Mouse (Mus musculus) stomach, embryonic 15.5 days (tissue): ENCODE measurements at regions not wholly inside any gene's neighbourhood (a gene's known extent, or its start where the extent isn't known, plus 50 kb on each side); places are given as distances from the start of the nearest gene placed in this dataset.

Experiments
- ATAC-seq: fragments of 200-750 bp; cut with Nextera tagmentation; 2 replicates; pipeline ENCODE4 v1.8.0; 2017; ENCODE audit warnings: low read depth, moderate number of reproducible peaks, moderate TSS enrichment; ENCODE audit not compliant: insufficient read depth, low FRiP score
- H3K27ac ChIP-seq: fragments of 300-500 bp; sonication (generic); 2 replicates; pipeline ENCODE4 v1.5.1; 2015; ENCODE audit warnings: mild to moderate bottlenecking, inconsistent platforms
- H3K27me3 ChIP-seq: fragments of 300-500 bp; sonication (generic); replicated peaks from 2 replicates; pipeline ENCODE4 v1.6.1; 2015; ENCODE audit warnings: inconsistent platforms
- H3K36me3 ChIP-seq: fragments of 300-500 bp; sonication (generic); 2 replicates; pipeline ENCODE4 v1.6.1; 2015; ENCODE audit warnings: inconsistent platforms
- H3K4me1 ChIP-seq: fragments of 300-500 bp; sonication (generic); 2 replicates; pipeline ENCODE4 v1.6.1; 2015; ENCODE audit warnings: inconsistent platforms
- H3K4me2 ChIP-seq: fragments of 300-500 bp; sonication (generic); 2 replicates; pipeline ENCODE4 v1.6.1; 2015; ENCODE audit warnings: mild to moderate bottlenecking, inconsistent platforms
- H3K4me3 ChIP-seq: fragments of 300-500 bp; sonication (generic); replicated peaks from 2 replicates; pipeline ENCODE4 v1.5.1; 2015; ENCODE audit warnings: inconsistent platforms
- H3K9ac ChIP-seq: fragments of 300-500 bp; sonication (generic); 2 replicates; pipeline ENCODE4 v1.6.1; 2015; ENCODE audit warnings: inconsistent platforms
- H3K9me3 ChIP-seq: fragments of 300-500 bp; sonication (generic); 2 replicates; pipeline ENCODE4 v1.6.1; 2016; ENCODE audit warnings: inconsistent platforms
- WGBS: fragments of 180-500 bp; shearing (Covaris S2); methylation state at CpG from one replicate; pipeline ENCODE4 v1.1.7; 2015; 5-methylcytosine and 5-hydroxymethylcytosine counted together

DNA sequence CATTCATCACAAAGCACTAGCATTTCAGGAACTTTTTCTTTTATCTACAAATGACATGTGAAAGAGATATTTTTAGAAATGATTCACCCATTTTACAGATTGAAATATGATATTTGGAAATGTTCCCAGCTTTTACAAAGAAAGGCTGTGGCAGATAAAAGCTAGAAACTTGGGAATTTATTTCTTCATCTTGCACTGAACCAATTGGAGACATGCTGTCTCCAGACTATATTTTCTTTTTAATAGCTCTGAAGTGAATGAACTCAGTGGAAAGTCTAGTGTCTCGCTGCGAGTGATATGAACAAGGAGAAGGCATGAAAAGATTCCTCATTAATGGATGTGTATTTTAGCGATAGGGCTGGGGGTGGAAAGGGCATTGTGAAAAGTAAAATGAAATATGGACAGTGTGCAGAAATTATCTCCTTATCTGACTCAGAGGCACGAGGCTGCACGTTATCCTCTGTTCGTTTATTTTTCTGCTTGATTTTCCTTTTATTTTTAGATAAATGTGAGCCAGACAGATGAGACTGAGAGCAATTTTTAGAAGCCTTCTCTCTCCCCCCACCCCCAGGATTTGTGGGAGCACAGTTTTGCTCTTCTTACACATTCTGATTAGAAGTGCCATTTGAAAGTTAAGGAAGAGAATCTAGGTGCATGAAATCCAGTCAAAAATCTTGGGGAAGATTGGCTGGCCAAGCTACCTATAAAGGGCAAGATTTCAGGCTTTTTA, 96.0 kb upstream of the Tcf21 start:
- no peaks in the 10 kb centered on the region for H3K27me3 ChIP-seq
- H3K9me3 ChIP-seq = no peaks in the 10 kb centered on the region
- no peak overlapping the region for H3K27ac ChIP-seq
- H3K4me1 ChIP-seq = peaks cover 7% of the 10 kb centered on the region; the same call in 1 of the 2 replicates
- WGBS = 30% methylated on average over 6 of the region's 6 CpGs
- H3K9ac ChIP-seq = no peak overlapping the region
- no peak overlapping the region for H3K4me2 ChIP-seq
- no peak overlapping the region for H3K4me3 ChIP-seq
- no peaks in the 10 kb centered on the region for H3K36me3 ChIP-seq
- ATAC-seq = no peak

DNA sequence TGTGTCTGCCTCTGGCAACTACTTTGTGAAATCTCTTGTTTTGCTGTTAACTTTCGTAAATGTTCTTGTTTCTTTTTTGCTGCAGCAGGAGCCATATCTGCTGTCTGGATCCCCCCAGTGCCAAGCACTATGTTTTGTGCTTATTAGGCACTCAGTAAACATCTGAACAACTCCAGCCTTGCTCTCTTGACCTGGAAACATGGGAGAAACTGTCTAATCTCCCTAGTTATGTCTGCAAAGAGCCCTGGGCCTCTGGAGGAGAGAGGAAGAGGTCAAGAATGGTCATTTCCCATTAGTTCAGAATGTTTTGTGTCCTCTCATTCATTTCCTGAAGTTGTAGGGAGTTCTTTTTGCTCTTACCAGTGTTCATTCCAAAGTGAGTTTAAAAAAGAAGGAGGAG, 93.1 kb upstream of the Tcf21 start:
- Histone ChIP-seq H3K4me1 (peaks cover 4% of the 10 kb centered on the region; the same call in 1 of the 2 replicates), H3K27ac (no peak overlapping the region), H3K4me2 (no peak overlapping the region), H3K9me3 (no peaks in the 10 kb centered on the region), H3K27me3 (no peaks in the 10 kb centered on the region), H3K9ac (no peak overlapping the region), H3K4me3 (no peak overlapping the region), H3K36me3 (no peaks in the 10 kb centered on the region)
- WGBS = 69% methylated on average over 1 of the region's 1 CpGs
- ATAC-seq = no peak

DNA sequence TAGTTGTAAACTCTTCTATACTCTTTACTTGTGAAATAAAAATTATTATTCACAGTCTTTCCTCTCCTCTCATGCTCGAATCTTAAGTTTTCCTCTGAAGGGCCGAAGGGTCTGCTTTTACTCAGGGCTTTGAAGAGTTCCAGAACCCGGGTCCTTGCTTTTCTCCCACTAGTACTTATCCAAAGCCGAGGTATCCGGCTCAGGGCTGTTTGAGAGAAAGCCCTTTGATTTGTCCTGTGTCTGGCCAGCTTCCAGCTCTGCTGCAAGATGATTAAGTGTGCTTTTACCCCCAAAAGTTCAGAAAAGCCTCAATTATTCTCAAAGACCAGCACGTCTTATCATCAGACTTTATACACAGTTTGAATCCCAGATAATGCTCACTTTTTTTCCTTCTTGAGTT, 88.7 kb upstream of the Tcf21 start:
- Histone ChIP-seq H3K36me3 (no peaks in the 10 kb centered on the region), H3K27ac (peak overlapping the region; percentile 73; the same call in 1 of the 2 replicates), H3K4me3 (no peak overlapping the region), H3K4me1 (peaks cover 4% of the 10 kb centered on the region; the same call in 1 of the 2 replicates), H3K27me3 (no peaks in the 10 kb centered on the region), H3K9ac (no peak overlapping the region), H3K9me3 (no peaks in the 10 kb centered on the region), H3K4me2 (no peak overlapping the region)
- WGBS = 28% methylated on average over 6 of the region's 6 CpGs
- peak; percentile 73; the same call in 1 of the 2 replicates for ATAC-seq

DNA sequence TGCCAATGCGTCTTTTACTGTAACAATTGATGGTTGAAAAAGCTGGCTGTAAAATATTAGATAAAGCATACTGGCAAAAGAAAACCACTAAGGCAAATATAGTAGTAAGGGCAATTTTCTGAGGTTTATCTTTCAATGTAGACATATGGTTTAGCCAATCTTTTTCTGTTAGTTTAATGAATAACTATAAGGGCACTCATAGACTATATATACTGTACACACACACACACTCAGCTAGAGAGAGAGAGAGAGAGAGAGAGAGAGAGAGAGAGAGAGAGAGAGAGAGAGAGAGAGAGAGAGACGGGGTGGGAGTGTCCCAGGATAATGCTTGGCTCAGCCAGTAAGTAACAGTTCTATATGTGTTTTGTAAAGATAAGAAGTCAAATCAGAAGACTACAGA, 85.3 kb upstream of the Tcf21 start:
- no peaks in the 10 kb centered on the region for H3K27me3 ChIP-seq
- no peak overlapping the region for H3K9ac ChIP-seq
- H3K4me3 ChIP-seq = no peak overlapping the region
- ATAC-seq = no peak
- no peaks in the 10 kb centered on the region for H3K36me3 ChIP-seq
- no peak overlapping the region for H3K4me2 ChIP-seq
- H3K27ac ChIP-seq = no peak overlapping the region
- H3K9me3 ChIP-seq = no peaks in the 10 kb centered on the region
- 72% methylated on average over 2 of the region's 2 CpGs for WGBS
- peaks cover 4% of the 10 kb centered on the region; the same call in 1 of the 2 replicates for H3K4me1 ChIP-seq

DNA sequence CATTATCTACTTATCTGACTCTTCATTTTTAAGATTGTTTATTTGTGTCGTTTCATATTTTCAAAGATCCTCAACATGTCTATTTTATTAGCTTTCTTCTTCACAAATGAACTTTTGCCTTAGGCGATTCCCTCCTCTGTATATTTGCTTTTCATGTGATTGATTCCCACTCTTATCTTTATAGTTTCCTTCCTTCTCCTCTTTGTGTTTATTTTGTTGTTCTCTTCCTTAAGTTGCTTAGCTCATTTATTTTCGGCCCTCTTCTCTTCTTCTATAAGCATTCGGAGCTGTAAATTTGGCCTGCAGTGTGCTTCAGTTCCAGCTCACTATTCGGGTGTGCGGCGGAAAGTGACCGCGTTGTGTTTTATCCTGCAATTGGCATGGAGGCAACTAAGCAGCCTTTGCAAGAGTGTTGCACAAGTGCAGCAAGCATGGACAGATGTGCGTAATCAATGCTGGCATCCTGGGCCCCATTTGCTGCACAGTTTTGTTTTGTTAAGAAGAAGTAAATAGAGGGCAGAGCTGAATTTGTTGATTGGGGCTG, 73.5 kb upstream of the Tcf21 start:
- ATAC-seq = no peak
- H3K9ac ChIP-seq = no peak overlapping the region
- no peak overlapping the region for H3K4me3 ChIP-seq
- no peak overlapping the region for H3K4me2 ChIP-seq
- no peaks in the 10 kb centered on the region for H3K9me3 ChIP-seq
- WGBS = 44% methylated on average over 10 of the region's 10 CpGs
- H3K27ac ChIP-seq = no peak overlapping the region
- no peaks in the 10 kb centered on the region for H3K27me3 ChIP-seq
- no peaks in the 10 kb centered on the region for H3K36me3 ChIP-seq
- H3K4me1 ChIP-seq = no peaks in the 10 kb centered on the region

DNA sequence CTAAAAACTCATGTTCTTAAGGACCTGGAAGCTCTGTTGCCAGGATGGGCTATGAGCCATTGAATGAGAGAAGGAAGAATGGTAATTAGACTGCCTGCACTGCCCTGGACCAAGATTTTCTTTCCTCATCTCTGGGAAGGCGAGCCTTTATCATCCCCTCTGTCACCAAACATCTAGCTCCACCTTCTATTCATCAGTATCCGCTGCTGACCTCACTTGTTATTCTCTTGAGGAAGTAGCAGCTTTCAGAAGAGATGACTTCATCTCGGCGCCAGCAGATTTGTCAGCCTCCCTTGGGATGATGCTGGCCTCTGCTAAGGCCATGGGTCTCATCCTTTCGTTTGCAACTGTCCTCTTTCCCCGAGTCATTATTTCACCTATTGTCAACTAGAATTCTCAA, 67.5 kb upstream of the Tcf21 start:
- Histone ChIP-seq H3K36me3 (no peaks in the 10 kb centered on the region), H3K4me1 (no peaks in the 10 kb centered on the region), H3K27ac (no peak overlapping the region), H3K27me3 (no peaks in the 10 kb centered on the region), H3K4me3 (no peak overlapping the region), H3K9ac (no peak overlapping the region), H3K4me2 (no peak overlapping the region), H3K9me3 (no peaks in the 10 kb centered on the region)
- WGBS = 67% methylated on average over 6 of the region's 6 CpGs
- no peak for ATAC-seq

DNA sequence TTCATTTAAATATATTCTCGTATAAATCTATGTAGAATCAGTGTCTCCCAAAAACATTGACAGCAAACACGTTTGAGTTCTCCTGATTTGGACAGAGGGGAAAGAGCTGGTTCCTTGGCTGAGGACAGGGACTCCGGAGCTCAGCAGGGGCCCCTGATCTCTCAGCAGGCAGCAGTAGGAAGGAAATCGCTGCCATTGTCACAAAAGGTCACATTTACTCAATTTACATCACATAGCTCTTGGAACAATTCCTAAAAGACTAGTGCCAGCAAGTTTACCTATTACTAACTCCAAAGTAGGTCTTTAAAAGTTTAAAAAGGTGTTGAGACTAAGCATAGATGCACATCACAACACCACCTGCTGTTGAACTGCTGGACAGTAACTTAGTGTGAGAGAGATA, 59.7 kb upstream of the Tcf21 start:
- no peak overlapping the region for H3K4me2 ChIP-seq
- 48% methylated on average over 4 of the region's 4 CpGs for WGBS
- H3K27me3 ChIP-seq = no peaks in the 10 kb centered on the region
- H3K27ac ChIP-seq = no peak overlapping the region
- H3K4me3 ChIP-seq = no peak overlapping the region
- no peaks in the 10 kb centered on the region for H3K9me3 ChIP-seq
- no peaks in the 10 kb centered on the region for H3K36me3 ChIP-seq
- 0 out of 2 replicates have a peak, but pooled peaks cover 5% of the 10 kb centered on the region for H3K4me1 ChIP-seq
- ATAC-seq = no peak
- H3K9ac ChIP-seq = no peak overlapping the region

DNA sequence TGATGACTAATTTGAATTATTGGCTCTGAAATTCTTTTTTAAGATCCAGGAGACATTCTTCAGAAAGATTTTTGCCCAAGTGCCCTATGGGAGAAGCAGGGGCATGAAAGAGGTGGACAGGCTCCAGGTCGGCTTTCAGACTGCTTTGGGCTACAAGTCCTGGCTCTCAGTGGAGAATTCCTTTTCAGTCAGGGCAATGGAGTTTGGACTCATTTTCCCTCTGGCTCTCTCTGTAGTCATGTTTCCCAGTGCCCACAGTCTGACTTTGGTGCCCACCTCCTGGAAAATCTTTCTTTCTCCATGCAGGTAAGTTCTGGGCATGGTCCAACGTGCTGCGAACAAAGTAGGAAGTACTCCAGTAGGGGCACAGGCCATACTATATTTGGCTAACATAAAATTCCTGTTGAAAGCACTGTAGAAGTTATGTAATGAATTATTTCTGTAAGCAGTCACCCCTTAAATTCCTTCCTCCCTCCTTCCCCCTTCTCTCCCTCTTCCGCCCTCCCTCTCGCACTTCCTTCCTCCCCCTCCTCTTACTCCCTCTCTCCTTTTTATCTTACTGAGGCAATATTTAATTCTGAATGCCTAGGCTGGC, 57.7 kb upstream of the Tcf21 start:
- ATAC-seq = no peak
- H3K27ac ChIP-seq = no peak overlapping the region

DNA sequence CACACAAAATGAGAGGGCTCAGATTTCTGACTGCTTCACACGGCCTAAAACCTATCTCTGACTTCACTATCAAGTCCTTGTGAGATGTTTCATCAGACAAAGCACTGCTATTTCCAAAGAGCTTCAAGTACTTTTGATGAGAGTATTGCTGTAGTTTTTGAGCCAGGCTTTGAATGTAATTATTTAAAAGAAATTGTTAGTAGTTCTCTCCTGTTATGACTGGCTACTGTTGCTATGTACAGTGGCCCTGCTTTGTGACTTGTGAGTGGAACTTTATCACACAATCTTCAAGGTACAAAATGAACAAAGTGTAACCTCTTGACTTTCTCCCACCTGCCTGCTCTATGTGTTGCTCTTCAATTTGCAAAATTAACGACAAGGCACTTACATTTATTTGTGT, 57.1 kb upstream of the Tcf21 start:
- 53% methylated on average over 2 of the region's 2 CpGs for WGBS
- Histone ChIP-seq H3K4me3 (no peak overlapping the region), H3K4me2 (no peak overlapping the region), H3K36me3 (no peaks in the 10 kb centered on the region), H3K27ac (no peak overlapping the region), H3K4me1 (0 out of 2 replicates have a peak, but pooled peaks cover 5% of the 10 kb centered on the region), H3K27me3 (no peaks in the 10 kb centered on the region), H3K9me3 (no peaks in the 10 kb centered on the region), H3K9ac (no peak overlapping the region)
- ATAC-seq = no peak

More for the DNA sequence above, 57.7 kb upstream of the Tcf21 start:
- Histone ChIP-seq H3K4me3 (no peak overlapping the region), H3K9me3 (no peaks in the 10 kb centered on the region), H3K4me2 (no peak overlapping the region), H3K27me3 (no peaks in the 10 kb centered on the region), H3K36me3 (no peaks in the 10 kb centered on the region), H3K9ac (no peak overlapping the region), H3K4me1 (0 out of 2 replicates have a peak, but pooled peaks cover 5% of the 10 kb centered on the region)
- WGBS = 54% methylated on average over 5 of the region's 5 CpGs

DNA sequence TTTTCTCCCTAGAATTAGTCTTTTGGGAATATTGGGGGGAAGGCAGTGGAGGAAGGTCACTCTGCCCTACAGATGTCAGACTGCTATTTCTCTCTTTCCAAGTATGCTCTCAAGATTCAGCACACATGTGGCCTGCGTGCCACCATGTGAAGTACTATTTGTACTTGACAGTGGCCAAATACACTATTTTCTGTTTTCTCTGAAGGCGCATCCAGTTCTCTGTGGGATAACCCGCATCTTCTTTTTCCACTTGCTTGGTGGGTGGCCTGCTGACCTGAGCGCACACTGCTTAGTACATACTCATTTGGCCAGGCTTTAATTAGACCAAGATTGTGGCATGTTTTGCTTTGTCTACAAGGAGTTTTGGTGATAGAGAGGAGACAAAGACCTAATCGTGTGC, 55.7 kb upstream of the Tcf21 start:
- no peak for ATAC-seq
- WGBS = 82% methylated on average over 5 of the region's 5 CpGs
- no peak overlapping the region for H3K9ac ChIP-seq
- no peaks in the 10 kb centered on the region for H3K27me3 ChIP-seq
- no peak overlapping the region for H3K27ac ChIP-seq
- H3K4me2 ChIP-seq = no peak overlapping the region
- no peaks in the 10 kb centered on the region for H3K36me3 ChIP-seq
- H3K4me3 ChIP-seq = no peak overlapping the region
- no peaks in the 10 kb centered on the region for H3K9me3 ChIP-seq
- H3K4me1 ChIP-seq = 0 out of 2 replicates have a peak, but pooled peaks cover 5% of the 10 kb centered on the region

DNA sequence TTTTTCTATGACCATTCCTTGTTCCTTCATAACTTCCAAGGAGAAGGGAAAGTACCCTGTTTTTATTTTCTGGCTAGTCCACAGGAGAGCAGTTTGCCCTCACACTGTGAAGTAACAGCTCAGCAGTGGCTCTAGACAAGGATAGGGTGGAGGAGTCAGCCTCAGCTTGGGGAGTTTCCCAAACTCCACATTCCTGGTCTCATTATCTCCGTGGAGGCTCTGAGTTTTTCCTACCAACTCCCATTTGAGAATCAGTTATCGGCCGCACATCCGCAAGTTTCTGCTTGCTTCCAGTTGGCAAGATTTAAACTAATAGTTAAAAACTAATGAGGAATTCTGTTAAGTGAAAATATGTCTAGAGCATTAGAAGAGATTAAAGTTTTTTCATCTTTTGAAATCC, 55.2 kb upstream of the Tcf21 start:
- no peak for ATAC-seq
- 66% methylated on average over 4 of the region's 4 CpGs for WGBS

More for the DNA sequence above, 55.2 kb upstream of the Tcf21 start:
- H3K27me3 ChIP-seq = no peaks in the 10 kb centered on the region
- H3K4me1 ChIP-seq = 0 out of 2 replicates have a peak, but pooled peaks cover 5% of the 10 kb centered on the region
- no peak overlapping the region for H3K4me2 ChIP-seq
- no peaks in the 10 kb centered on the region for H3K36me3 ChIP-seq
- no peak overlapping the region for H3K9ac ChIP-seq
- H3K4me3 ChIP-seq = no peak overlapping the region
- no peaks in the 10 kb centered on the region for H3K9me3 ChIP-seq
- no peak overlapping the region for H3K27ac ChIP-seq
